ENCODE assay signal across 2 mouse cellular contexts in the genomic region with DNA sequence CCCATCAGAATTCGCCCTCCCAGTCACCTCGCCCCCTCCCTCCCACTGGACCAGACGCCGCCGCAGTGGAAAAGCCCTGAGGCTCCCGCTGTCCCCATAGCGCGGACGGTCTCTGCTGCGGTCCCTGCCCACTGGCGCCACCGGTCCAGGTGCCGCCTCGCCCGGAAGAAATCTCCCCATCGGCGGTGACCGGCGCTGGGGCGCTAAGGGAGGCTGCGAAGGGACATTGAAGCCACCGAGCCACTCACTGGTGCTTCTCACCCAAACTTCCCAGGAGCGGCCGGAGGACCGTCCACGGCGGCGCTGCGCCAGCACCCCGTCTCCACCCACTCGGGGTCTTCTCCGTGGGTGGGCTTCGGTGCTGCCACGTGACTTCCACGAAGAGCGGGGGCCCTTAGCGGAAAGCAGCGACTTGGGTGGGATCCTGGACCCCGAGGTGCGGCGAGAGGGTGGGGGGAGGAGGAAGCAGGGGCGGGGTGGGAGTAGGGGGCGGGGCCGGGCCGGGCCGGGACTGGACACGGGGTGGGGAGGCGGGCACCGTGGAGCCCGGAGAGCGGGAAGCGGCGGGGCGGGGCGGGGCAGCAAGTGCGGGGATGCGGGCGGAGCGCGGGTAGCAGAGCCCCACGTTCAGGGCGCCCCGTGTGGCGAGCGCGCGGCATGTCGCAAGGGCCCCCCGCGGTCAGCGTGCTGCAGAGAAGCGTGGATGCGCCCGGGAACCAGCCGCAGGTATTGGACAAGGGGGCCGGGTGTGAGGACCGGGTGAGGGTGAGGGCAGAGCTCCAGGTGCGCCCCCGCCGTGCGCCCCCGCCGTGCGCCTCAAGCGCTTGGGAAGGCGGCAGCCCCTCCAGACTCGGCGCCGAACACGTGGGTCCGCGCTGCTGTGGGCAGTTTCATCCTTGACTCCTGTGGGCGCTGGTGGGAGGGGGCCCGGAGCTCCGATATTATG.
A peak's percentile ranks its signal among the peaks of the same experiment; 100 is the strongest.
TF ChIP-seq lines count a peak whose summit lies in the region.

A gene (plus strand): TSS at position 46 of the 946 bp plus-strand sequence.

TF ChIP-seq in CH12.LX, 34 proteins besides CTCF, POLR2A, EP300 and RAD21 (continued from another document):
- TF ChIP-seq USF2 (conservative IDR thresholded peaks at IDR 0.05; ENCODE audit: low read depth, low read length) (no peak), NRF1 (IDR thresholded peaks at IDR 0.05; ENCODE audit: low read depth, low read length) (no peak), RCOR1 (conservative IDR thresholded peaks at IDR 0.05; ENCODE audit: low read depth, low read length) (peak; percentile 30; the same call in 1 of the 2 replicates), IRF4 (IDR thresholded peaks at IDR 0.05; ENCODE audit: low read depth, low read length) (no peak), MEF2A (IDR thresholded peaks at IDR 0.05; ENCODE audit: borderline replicate concordance, low read depth, low read length) (no peak), ETS1 (conservative IDR thresholded peaks at IDR 0.05; ENCODE audit: low read depth, low read length) (no peak), MAZ (IDR thresholded peaks at IDR 0.05; ENCODE audit: low read depth, low read length) (no peak), TCF12 (IDR thresholded peaks at IDR 0.05; ENCODE audit: low read depth, low read length) (peak; percentile 5), MYC (IDR thresholded peaks at IDR 0.05; ENCODE audit: low read depth, low read length) (no peak), MXI1 (IDR thresholded peaks at IDR 0.05; ENCODE audit: low read depth, low read length) (peak; percentile 57), ELF1 (IDR thresholded peaks at IDR 0.05; ENCODE audit: low read depth, low read length) (no peak), MAX (IDR thresholded peaks at IDR 0.05; ENCODE audit: low read length) (peak; percentile 20; the same call in 1 of the 2 replicates), USF1 (IDR thresholded peaks at IDR 0.05; ENCODE audit: low read depth, low read length) (peak; percentile 30; the same call in 1 of the 2 replicates), CHD2 (IDR thresholded peaks at IDR 0.05; ENCODE audit: low read length) (0 out of 2 replicates have a peak, but pooled peaks have one; percentile 31), MAFK (IDR thresholded peaks at IDR 0.05; ENCODE audit: insufficient replicate concordance, low read length) (no peak), BHLHE40 (IDR thresholded peaks at IDR 0.05; ENCODE audit: low read depth, low read length) (peak; percentile 42; the same call in 1 of the 2 replicates), KAT2A (IDR thresholded peaks at IDR 0.05; ENCODE audit: insufficient replicate concordance, low read length) (no peak), JUND (conservative IDR thresholded peaks at IDR 0.05; ENCODE audit: low read depth, low read length) (no peak), SMC3 (IDR thresholded peaks at IDR 0.05; ENCODE audit: low read depth, low read length) (no peak)

TF ChIP-seq in MEL, 35 proteins besides CTCF, POLR2A, EP300 and RAD21 (continued from another document):
- no peak for TF ChIP-seq UBTF (IDR thresholded peaks at IDR 0.05; ENCODE audit: borderline replicate concordance, insufficient read depth, low read depth, low read length)
